Mouse (Mus musculus) G1E (cell line): ENCODE data around the gene Bcam.

Source experiments
- CTCF ChIP-seq: IDR thresholded peaks from 2 replicates; pipeline ENCODE4 v1.5.1; 2012; ENCODE audit warnings: low read depth, low read length, inconsistent platforms, mixed read lengths
- GATA1 ChIP-seq: IDR thresholded peaks from 2 replicates; pipeline ENCODE4 v1.6.1; 2012; ENCODE audit warnings: borderline replicate concordance, low read length, inconsistent platforms, mixed read lengths
- GATA2 ChIP-seq: IDR thresholded peaks from 2 replicates; pipeline ENCODE4 v1.6.1; 2012; ENCODE audit warnings: low read depth, low read length, inconsistent platforms, borderline replicate concordance
- POLR2AphosphoS5 ChIP-seq: IDR thresholded peaks from 2 replicates; pipeline ENCODE4 v1.6.1; 2012; ENCODE audit warnings: low read depth, low read length, inconsistent platforms; ENCODE audit not compliant: insufficient replicate concordance
- TAL1 ChIP-seq: conservative IDR thresholded peaks from 2 replicates; pipeline ENCODE4 v1.6.1; 2012; ENCODE audit warnings: low read depth, low read length, inconsistent platforms, mixed read lengths

DNA sequence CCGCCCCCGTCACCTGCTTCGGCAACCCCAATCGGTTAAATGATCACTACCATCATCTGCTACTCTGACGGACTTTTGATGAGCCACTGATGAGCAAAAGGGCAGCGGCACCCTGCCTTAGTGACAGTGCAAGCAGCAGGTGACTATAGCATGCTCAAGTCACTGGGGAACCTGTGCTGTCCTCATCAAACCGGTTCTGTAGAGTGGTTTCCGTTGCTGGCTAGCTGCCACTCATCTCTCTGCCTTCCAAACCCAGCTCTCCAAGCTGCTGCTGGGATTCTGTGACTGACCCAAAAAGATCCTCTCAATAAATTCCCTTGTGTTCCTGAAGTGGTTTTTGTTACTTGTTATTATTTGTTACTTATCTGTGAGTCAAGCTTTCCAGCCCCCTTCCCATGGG is 7.8 kb upstream of the Bcam start:
- TF ChIP-seq CTCF (no peak), GATA1 (no peak), GATA2 (no peak), POLR2AphosphoS5 (no peak), TAL1 (no peak)
